Mouse (Mus musculus) gastrocnemius, adult 8-10 months (tissue): Measurements from ENCODE around the gene Krt80. TPM values are rescaled to one million over a fixed set of nuclear protein-coding genes. Genes with fewer than 3 reads are reported as not detected.

Experiments used
- DNase-seq, 2 experiments: peaks; one replicate each; pipeline ENCODE4 v3.0.0; 2022; ENCODE audit warnings: low spot score in 2 of 2
- total RNA-seq, 4 experiments: library from RNA; stranded (reverse); gene quantifications; 2 replicates each; pipeline ENCODE4 v1.2.4; 2022

Krt80 gene
- total RNA-seq, 4 experiments from 2014 or later: 1.1 to 3.4 (median 2.5) TPM

DNA sequence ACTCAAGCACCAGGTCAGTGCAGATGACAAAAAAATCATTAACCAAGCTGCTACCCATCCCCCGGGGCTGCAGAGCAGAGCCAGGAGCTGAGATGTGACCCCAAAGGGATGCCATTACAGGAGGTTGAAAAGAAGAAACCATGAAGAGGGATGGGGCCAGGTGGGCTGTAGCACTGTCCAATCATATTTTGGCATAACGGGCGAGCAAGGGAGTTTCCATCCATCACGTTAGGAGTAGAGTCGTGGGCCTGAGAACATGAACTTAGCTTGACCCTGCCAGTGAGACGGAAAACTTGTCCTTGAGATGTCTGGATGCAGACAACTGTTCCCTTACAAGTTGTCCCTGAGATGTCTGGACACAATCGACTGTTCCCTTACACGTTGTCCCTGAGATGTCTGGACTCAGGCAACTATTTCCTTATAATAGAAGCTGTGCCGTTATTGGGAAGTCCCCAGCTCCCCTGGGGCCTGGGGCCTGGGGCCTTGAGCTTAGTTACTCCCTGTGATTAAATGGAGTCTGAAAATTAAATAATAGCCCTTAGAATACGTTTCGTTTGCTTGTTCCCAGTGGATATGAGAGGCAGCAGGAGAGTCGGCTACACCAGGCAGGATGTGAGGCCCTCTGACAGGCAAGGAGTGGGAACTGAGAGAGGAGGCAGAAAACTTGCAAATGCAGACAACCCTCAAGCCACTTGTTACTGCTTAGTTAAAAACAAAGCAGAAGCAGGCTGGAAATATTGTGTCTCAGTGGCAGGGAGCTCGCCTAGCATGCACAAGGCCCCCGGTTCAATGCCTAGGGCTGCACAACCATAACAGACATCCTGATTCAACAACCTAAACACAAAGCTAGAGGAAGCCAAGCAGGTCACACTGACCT is 50.8 kb downstream of the Krt80 start:
- DNase-seq: no peak

DNA sequence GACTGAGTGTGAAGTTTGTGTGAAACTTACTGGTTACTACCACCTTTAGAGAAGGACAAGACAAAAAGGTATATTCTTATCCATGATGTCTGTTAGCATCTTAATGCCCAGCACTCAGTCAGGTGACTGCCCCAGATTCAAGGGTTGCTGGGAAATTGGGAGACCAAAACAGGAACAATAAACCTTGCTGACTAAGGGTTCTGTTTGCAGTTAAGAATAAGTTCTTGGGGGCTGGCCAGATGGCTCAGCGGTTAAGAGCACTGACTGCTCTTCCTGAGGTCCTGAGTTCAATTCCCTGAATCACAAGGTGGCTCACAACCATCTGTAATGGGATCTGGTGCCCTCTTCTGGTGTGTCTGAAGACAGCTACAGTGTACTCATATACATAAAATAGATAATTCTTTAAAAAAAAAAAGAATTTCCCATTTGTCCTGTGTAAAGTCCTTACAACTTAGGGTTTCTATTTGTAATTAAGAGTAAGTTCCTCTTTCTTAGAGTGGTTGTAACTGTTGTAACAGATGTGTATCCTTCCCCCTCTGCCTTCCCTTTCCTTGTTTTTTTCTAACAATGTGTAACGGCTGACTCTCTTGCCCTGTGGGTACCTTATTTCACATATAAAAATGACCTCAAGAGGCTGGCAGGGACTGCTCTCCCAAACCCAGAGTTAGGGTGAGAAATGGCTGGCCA is 52.0 kb downstream of the Krt80 start:
- no peak for DNase-seq

GRCm38 (mm10) chr15:101316913-101317813 is 52.8 kb downstream of the Krt80 start:
- no peak for DNase-seq

- no peak for DNase-seq
These were observed 53.6 kb downstream of the Krt80 start for GRCm38 (mm10) chr15:101316279-101316912.

DNA sequence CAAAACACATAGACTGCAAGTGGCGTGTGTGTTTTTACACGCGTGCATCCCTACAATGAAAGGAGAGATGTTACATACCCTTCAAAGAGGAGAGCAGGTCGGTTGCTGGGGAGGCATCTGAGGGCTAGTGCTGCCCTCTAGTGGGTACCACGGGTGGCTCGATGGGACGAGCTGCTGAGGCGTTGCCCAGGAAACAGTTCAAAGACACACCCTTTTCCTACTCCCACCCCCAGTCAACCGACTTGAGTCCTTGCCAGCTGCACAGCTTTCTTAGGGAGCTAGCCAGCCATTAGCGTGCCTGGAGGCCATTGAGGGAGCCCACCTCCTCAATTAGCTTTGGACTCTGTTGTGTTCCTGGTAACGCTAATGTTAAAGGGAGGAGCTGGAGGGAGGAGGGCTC is 54.1 kb downstream of the Krt80 start:
- peak; percentile 86 to 88 for DNase-seq

DNA sequence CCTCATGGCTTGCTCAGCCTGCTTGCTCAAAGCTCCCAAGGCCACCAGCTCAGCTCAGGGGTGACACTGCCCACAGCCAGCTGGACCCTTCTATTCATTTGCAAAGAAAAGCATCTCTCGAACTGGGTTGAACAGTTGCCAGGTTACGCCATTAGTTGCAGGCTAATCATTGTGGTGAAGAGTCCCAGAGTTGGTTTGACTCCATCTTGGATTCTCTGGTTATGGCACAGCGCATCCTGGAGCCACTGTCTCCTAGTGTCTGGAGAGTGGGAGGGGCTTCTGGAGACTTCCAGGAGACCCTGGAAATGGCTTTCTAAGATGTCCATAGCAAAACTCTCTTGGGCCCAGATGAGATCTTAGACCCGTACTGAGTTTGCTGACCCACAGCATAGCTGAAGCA is 54.6 kb downstream of the Krt80 start:
- DNase-seq: no peak

DNA sequence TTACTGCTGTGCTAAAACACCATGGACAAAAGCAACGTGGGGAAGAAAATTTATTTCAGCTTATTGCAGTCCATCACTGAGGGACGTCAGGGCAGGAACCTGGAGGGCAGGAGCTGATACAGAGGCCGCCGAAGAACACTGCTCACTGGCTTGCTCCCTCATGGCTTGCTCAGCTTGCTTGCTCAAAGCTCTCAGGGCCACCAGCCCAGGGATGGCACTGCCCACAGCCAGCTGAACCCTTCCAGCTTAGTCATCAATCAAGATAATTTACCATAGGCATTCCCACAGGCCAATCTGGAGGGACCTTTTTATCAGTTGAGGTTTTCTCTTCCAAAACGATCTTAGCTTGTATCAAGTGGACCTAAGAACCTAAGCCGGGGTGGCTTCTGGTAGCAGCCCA is 58.0 kb downstream of the Krt80 start:
- DNase-seq: no peak

DNA sequence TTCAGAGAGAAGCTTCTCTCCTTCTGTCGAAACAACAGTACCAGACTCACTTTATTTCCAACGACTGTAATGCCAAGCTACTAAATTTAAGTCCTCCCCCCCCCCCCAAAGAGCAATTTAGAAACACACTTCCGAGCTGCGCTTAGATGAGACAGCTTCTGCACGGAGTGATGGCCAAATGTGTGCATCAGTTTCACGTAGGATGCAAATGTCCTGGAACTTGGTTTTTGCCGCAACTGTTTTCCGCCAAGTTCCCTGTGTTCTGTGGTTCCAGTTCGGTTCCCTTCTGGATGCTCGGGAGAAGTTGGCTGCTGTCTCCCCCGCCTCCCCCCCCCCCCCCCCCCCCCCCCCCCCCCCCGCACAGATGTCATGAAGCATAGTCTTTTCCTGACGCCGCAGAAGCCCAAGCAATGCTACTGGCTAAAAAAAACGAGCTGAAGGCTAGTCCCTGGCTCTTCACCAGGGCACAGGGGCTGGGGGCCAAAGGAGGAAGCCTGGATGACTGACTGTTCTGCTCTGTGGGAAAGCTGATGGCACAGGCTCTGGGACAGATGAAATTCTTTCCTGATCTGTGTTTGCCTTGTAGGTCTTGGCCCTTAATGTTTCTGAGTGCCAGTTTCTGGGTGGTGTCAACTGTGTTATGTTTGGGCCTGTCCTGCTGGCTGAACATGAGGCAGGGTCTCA is 58.7 kb downstream of the Krt80 start:
- peak in 1 of 2 experiments; percentile 52 for DNase-seq

DNA sequence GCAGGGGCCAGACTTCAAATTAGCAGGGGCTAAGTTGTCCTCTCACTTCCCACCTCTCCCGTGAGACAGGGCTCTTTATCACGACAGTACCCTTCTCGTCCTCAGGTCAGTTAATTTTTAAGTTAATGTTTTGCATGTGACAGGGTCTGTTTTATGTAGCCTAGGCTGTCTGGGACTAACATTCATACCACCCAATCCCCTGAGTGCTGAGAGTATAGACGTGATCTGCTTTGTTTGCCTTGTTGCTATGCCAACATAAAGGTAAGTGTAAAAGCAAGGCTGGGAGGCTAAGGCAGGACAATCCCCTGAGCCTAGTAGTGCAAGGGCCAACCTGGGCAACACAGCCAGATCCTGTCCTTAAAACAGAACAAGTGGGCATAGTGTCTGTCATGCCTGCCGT is 60.5 kb downstream of the Krt80 start:
- no peak for DNase-seq

GRCm38 (mm10) chr15:101308440-101309348 is 61.3 kb downstream of the Krt80 start:
- DNase-seq: no peak

GRCm38 (mm10) chr15:101306459-101306858 is 63.5 kb downstream of the Krt80 start:
- DNase-seq: no peak

DNA sequence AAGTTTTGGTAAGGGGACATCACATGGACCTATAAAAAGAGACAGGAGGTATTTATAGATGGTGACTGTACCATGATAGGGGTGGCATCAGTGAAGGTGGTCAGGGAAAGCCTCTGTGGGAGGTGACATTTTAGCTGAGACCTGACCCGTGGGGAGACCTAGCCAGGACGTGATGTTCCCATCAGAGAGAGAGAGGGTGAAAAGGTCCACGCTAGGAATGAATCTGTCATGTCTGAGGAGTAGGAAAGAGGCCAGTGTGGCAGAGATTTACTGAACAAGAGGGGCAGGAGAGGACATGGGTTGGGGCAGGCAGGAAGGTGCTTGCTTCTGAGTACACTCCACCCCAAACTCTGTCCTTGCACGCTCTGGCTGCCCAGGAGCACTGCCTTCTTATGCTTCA is 66.1 kb downstream of the Krt80 start:
- peak; percentile 57 to 62 for DNase-seq

DNA sequence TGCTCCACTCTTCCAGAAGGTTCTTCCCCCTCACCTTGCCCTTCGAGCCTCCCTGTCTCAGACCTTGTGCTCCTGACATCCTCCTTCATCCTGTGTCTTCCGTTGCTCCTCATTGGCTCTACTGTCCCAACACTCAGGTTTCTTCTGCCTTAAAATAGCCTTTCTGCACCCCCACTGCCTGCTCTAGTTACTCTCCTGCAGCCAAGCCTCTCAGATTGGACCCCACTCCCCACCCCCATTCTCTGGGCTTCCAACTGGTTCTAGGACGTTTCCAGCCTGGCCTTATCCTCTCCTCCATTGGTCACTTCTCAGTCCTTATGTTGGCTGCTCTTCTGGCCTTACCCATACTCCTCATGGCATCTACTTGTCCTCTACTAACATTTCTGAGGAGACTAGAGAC is 67.8 kb downstream of the Krt80 start:
- DNase-seq: peak; percentile 73 to 80

DNA sequence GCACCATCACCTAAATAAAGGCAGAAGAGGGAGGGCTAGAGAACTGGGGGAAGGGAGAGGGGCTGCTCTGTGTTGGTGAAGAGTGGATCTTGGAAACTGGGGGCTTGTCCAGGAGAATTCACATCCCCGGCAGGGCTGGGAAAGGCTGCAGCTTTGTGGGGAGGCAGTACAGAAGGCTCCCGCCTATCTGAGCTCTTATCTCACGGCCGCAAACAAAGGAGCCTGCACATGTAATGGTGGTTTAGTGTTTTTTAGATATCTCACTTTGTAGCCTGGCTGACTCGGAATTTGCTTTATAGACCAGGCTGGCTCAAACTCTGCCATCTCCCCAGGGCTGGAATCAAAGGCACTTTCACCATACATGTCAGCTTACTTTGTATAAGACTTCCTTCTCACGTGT is 69.8 kb downstream of the Krt80 start:
- DNase-seq: no peak

DNA sequence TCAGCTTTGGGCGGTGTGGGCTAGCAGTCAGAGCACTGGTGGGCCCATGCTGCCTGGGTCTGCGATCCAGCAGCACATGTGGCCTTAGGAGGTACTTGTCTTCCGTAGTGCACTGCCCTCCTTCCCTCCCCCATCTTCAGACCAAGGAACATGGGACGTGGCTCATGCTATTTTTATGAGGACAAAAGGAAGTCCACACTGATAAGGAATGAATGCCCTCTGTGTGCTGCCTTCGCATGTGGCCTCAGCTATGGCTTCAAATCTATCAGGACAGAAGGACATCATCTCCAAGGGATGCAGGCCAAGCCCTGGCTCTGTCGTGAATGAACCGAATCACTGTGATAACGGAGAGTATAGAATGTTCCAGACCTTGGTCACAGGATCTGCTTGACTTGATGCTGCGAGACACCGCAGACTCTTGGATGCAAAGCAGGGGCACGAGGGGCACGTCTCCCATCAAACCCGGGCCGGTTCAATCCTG is 70.4 kb downstream of the Krt80 start:
- DNase-seq: no peak

GRCm38 (mm10) chr15:101298550-101298949 is 71.4 kb downstream of the Krt80 start:
- no peak for DNase-seq

DNA sequence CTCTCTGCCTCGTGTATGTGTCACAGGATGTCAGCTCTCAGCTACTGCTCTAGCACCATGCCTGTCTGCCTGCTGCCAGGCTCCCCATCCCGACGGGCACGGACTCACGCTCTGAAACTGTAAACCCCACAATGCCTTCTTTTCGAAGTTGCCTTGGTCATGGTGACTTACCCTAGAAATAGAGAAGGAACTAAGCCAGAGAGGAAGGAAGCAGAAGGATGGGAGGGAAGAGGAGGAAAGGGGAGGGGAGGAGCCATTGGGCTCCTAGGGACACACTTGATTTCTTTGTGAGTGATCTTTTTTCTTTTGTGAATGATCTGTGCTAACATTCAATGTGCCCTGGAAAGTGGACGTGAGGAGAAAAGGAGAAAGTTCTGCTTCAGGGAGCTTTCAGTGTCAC is 72.0 kb downstream of the Krt80 start:
- no peak for DNase-seq
